Mouse (Mus musculus) mesoderm, embryonic 11.5 days (tissue): ENCODE measurements around the gene Rnf207.

Source experiments
- DNase-seq: peaks from one replicate; pipeline ENCODE4 v3.0.0-alpha.2; 2012; ENCODE audit warnings: low read depth, low spot score

Gene Rnf207

DNA sequence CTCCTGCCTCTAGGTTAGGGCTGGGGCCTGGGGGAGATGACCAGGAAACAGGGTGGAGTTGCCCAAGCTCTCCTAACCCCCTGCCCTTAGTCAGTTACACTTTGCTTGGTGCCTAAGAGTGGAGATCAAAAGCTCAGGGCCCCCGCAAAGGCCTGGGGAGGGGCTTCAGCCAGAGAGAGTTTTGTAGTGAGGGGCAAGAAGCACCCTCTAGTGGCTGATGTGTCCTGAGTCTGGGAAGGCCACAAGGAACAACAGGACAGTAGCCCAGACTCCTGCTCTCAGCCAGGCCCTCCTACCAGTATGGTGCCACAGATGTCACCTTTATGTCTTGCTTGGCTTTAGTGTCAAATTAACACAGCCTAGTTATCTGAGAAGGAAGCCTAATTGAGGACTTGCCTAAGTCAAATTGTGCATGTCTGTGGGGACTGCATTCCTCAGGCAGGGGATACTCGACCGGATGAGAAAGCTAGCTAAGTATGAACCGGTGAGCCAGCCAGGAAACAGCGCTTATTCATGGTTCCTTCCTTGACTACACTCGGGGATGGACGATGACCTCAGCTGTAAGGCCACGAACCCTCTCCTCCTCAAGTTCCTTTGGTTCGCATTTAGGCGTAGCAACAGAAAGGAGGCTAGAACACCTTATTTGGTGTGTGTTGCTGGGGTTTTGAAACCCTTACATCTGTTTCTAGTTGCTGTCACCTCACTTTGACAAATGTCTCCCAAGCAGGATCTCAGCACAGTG is 24.4 kb downstream of the Rnf207 start:
- DNase-seq, result no peak

GRCm38 (mm10) chr4:152292102-152292765 is 26.6 kb downstream of the Rnf207 start:
- peak; percentile 72 for DNase-seq

DNA sequence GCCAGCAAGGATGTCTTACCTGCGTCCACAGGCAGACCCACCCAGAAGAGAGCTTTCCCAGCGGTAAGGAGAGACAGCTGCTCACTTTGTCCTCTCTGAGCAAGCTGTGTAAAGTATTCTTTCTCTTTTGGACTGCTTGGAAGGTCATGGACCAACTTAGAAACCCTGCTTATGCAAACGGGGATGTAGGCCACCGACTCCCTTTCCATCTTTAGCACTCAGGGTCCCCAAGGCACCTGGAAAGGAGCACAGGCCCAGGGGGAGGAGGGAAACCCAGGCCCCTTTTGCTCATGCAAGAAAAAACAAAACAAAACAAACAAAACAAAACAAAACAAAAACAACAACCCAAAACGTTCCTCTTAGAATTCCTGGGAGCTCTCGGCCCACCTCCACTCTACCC is 27.2 kb downstream of the Rnf207 start, which contains the start of gene Hes3:
Gene Hes3, minus strand, starts transcription at position 101 of the 400 bp plus-strand sequence.
- DNase-seq, result no peak

- no peak for DNase-seq
Observed at GRCm38 (mm10) chr4:152290991-152291390, 27.8 kb downstream of the Rnf207 start.

DNA sequence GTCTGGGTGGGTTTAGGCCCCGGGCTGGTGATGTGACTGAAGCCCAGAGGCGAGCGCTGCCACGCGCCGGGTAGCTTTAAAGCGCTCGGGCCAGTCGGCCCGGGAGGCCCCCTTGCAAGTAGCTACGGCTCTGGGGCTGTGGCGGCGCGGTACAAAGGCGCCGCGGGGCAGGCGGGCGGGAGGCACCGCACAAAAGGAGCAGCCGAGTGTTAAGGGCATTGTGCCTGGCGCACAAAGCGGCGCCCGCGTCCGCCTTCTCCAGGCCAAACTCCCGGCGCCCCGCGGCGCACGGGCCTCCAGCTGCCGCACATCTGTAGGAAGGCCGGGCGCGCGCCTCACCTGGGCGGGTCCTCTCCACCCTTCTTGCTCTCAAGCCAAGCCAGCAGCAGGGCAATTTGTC is 28.4 kb downstream of the Rnf207 start:
- DNase-seq, result peak; percentile 77

GRCm38 (mm10) chr4:152288398-152288945 is 30.3 kb downstream of the Rnf207 start:
- peak; percentile 65 for DNase-seq

DNA sequence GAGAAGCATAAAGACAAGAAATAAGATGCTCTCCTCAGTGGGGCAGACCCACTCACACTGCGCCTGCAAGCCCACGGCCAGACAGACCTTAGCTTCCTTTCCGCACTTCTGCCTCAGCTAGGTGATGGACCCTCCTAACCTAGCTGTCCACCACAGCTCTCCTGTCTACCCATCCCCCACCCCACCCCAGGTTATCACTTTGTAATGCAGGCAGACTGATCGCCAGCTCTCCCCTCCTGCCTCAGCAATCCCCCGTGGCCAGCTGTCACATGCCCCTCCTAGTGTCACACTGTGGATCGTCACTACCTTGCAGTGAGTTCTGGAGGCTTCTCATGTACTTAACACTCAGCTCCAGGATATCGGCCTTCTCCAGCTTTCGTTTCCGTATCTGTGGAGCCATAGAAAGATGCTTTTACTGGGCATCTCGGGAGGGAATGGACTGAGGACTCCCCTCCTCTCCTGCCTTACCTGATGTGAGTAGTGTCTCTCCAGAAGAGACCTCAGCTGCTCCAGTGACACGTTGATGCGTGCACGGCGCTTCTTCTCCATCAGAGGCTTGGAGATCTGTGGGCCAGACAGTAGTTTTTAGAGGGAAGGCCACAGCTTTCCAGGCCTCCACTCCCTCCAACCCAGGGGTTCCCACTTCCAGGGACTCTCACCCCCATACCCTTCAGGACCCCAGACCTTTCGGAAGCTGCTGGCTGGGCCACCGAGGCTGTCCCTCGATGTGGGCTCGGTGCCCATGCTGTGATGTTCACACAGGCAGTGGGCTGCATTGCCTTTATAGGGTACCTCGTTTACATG is 31.3 kb downstream of the Rnf207 start:
- no peak for DNase-seq

DNA sequence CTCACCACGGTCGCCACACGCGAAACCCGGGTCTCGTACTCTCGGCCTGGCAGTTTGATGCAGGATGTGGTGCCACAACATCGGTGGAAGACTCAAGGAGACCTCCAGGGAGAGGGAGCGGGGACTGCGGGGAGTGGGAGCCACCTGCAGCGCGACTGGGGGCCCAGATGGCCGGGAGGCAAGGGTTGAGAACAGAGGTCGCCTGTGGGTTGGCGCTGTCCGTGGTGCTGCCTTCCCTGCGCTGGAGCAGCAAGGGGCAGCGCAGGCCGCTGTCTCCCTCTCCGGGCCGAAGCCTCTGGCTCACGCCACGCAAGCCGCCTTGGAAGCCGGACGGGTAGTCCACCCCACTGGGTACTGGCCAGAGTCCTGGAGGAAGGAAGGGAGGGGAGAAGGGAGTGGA is 31.9 kb downstream of the Rnf207 start:
- peak; percentile 79 for DNase-seq

GRCm38 (mm10) chr4:152286183-152286582 is 32.6 kb downstream of the Rnf207 start:
- DNase-seq, result no peak

GRCm38 (mm10) chr4:152285505-152285904 is 33.3 kb downstream of the Rnf207 start:
- peak; percentile 60 for DNase-seq

DNA sequence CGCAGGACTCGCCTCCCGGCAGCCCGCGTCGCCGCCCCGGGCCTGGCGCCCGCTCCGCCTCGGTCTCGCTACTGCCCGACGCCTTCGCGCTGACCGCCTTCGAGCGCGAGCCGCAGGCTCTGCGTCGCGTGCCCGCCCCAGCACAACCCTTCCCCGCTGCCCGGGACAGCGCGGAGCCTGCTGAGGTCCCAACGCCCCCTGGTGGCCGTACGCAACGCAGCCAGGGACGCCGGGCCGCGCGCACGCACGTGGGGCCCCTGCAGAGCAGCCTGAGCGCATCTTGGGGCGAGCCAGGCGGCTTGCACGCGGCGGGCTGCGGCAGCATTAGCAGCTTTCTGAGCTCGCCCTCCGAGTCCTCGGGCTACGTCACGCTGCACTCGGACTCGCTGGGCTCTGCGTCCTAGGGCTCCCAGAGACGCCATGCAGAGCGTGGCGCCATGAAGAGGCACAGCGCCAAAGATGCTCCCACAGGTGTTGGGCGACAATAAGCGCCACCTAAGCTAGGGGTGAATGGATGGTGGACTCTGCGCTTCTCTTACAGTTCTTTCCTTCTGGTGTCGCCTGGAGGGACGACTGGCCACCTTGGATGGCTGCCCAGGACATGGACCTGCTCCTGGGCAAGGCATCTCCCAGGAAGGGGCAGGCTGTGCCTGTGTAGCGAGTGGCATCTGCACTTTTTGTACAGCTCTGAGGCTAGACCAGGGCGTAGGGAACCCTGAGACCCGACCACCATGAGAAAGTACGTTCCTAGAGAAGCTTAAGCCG is 35.4 kb downstream of the Rnf207 start:
- peak; percentile 90 for DNase-seq

GRCm38 (mm10) chr4:152282721-152283120 is 36.1 kb downstream of the Rnf207 start:
- DNase-seq, result no peak

DNA sequence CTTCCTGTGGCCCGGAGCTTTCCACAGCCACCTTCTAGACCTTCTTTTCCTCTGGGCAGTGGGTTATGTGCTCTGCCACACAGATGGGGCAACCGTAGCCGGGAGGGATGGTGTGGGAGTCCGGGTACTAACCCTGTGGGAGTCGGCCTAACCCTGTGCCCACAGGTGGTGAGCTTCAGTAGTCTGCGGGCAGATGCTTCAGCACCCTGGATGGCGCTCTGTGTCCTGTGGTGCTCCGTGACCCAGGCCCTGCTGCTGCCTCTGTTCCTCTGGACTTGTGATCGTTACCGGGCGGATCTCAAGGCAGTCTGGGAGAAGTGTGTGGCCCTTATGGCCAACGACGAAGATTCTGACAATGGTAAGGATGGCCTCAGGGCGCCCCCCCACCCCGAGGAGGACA is 37.2 kb downstream of the Rnf207 start:
- DNase-seq, result no peak

GRCm38 (mm10) chr4:152278986-152279385 is 39.8 kb downstream of the Rnf207 start:
- DNase-seq, result no peak

GRCm38 (mm10) chr4:152277916-152278315 is 40.9 kb downstream of the Rnf207 start:
- no peak for DNase-seq

DNA sequence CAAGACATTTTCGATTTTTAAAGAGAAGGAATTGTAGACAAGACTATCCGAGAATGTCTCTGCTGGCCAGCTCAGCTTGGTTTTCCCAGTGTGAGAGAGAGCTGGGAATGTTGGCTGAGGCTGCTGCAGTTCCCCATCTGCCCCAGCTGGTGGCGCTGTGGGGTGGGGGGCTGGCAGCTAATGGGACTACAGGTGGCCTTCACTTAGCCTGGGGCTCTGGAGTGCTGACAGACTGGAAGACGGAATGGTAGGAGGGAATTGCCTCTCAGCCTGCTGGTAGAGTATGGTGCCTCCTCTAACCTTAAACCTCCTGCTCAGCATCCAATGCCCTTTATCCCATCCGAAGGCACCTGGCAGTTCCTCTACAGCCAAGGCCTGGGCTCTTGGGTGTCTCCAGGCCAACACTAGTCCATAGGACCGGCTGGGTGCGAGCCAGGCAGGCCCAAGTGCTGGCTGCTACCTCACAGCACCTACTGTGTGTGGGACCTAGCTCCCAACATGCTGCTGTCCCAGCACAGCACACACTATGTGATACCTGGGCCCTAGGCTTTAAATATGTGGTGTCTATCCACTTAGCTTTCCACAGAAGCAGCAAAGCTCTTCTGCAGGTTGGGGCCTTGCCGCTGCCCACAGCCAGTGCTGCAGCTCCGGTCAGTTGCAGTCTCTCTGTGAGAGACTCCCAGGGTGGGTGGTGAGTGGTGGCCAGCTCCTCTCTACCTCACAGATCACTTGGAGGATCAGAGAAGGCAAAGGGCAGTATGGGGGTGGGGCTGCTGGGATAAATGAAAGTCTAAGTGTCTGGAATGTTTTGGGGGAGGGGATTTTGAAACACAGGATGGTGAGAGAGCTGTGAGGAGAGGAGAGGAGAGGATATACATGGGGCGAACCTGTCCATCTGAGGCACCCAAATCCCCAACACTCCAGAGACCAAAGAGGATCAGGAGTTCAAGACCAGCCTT is 42.1 kb downstream of the Rnf207 start:
- peak; percentile 57 for DNase-seq

GRCm38 (mm10) chr4:152274681-152275131 is 44.1 kb downstream of the Rnf207 start:
- peak; percentile 60 for DNase-seq

DNA sequence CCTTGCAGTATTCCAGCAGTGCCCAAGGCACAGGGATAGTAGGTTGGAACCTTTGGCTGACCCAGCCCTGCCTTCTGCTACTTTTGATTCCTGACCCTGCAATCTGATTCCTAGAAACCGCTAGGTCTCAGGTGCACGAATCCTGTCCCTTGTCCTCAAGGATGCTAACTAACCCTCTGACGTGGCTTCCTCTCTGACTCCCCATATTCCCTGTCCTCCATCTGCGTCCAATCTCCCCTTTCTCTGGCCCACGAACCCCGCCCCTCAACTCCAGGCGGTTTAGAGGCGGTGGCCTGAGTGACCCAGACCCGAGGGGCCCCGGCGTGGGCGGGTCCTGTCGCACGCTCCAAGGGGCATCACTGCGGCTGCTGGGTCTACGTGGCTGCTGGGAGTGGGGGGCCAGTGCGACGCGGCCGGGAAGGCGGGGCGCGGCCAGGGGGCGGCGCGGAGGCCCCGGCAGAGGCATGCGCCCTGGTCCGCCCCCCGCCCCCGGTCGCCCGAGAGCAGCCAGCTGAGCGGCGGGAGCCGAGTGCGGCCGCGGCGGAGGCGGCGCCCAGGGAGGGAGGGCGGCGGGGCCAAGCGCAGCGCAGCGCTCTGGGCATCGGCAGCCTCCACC is 45.1 kb downstream of the Rnf207 start, which contains the start of gene Gpr153:
Gene Gpr153, plus strand, starts transcription at position 612 of the 616 bp plus-strand sequence.
- peak; percentile 68 for DNase-seq

DNA sequence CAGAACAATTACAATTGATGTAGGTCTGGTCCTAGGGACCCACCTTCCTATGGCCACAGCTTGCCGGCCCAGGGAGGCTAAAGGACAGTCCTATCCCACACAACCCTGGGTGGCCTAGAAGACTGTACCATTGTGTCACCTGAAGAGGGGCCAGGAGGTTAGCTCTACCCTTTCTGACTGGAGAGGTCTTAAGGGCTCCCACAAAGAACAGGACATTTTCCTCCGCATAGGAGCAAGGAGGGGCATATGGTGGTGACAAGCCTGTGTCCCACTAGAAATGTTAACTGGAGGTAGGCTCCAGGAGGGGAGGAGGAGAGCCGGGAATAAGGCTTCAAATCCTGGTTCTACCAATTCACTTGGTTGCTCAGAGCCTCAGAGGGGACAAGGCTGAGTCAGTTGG is 45.6 kb downstream of the Rnf207 start:
- DNase-seq, result no peak
